ENCODE assay signal across 18 mouse cellular contexts in genomic region chr10:110752849-110753248, GRCm38 (mm10). TPM values are rescaled to one million over a fixed set of nuclear protein-coding genes. Genes with fewer than 3 reads are reported as not detected.
DNase-seq lines count a peak whose midpoint lies in the region; ATAC-seq and TF ChIP-seq lines count a peak whose summit lies in the region.
"Had no signal": no experiment of that assay in that cellular context is flagged by ENCODE, and none has a peak within 500 bp of the region (broad histone marks: within the 10 kb centered on the region; RNA-seq: fewer than 3 reads in every experiment).

No protein-coding gene starts in this region.

- DNase-seq in kidney, adult 8-10 months: no peak
- DNase-seq in lung, postnatal 25 days (ENCODE audit: low spot score): no peak
- no peak for DNase-seq in thymus, postnatal 36 days
- DNase-seq: adrenal gland, adult 2 months; cerebellum, adult 18-20 months; forebrain, postnatal 0 days; gastrocnemius, postnatal 14 days; kidney, adult 18-20 months; lung, adult 18-20 months; thymus, postnatal 25 days had no signal

- no peak overlapping the region for H3K4me2 ChIP-seq in kidney, embryonic 15.5 days
- H3K4me2 ChIP-seq in lung, embryonic 16.5 days (ENCODE audit: low read depth, low read length): no peak overlapping the region
- H3K4me2 ChIP-seq in heart, embryonic 12.5 days: no peak overlapping the region
- no peak overlapping the region for H3K4me2 ChIP-seq in intestine, postnatal 0 days (replicated peaks; ENCODE audit: low read depth)
- H3K4me2 ChIP-seq: embryonic facial prominence, embryonic 12.5 days; hindbrain, embryonic 12.5 days; midbrain, embryonic 13.5 days had no signal

- H3K9me3 ChIP-seq in kidney, embryonic 15.5 days (replicated peaks): no peaks in the 10 kb centered on the region
- peaks cover 3% of the 10 kb centered on the region; the same call in 1 of the 2 replicates for H3K9me3 ChIP-seq in lung, embryonic 16.5 days (ENCODE audit: control insufficient read depth, low read length)
- H3K9me3 ChIP-seq in heart, embryonic 12.5 days (replicated peaks): peaks cover 6% of the 10 kb centered on the region; the same call in 1 of the 2 replicates
- H3K9me3 ChIP-seq in intestine, postnatal 0 days (ENCODE audit: control insufficient read depth): no peaks in the 10 kb centered on the region
- H3K9me3 ChIP-seq: hindbrain, embryonic 12.5 days had no signal

- peaks cover 15% of the 10 kb centered on the region for H3K4me1 ChIP-seq in kidney, embryonic 15.5 days
- H3K4me1 ChIP-seq in lung, embryonic 16.5 days (replicated peaks; ENCODE audit: control insufficient read depth, insufficient read depth, low read length): peaks cover 2% of the 10 kb centered on the region; the same call in 1 of the 2 replicates
- H3K4me1 ChIP-seq in heart, embryonic 12.5 days (replicated peaks): no peaks in the 10 kb centered on the region
- H3K4me1 ChIP-seq in intestine, postnatal 0 days (replicated peaks; ENCODE audit: control insufficient read depth, insufficient read depth, low read length): no peaks in the 10 kb centered on the region
- H3K4me1 ChIP-seq: embryonic facial prominence, embryonic 12.5 days; hindbrain, embryonic 12.5 days; midbrain, embryonic 13.5 days had no signal

- H3K27ac ChIP-seq in kidney, embryonic 15.5 days: peak overlapping the region; percentile 67
- peak overlapping the region; percentile 60 for H3K27ac ChIP-seq in lung, embryonic 16.5 days (ENCODE audit: low read length)
- peak overlapping the region; percentile 67 for H3K27ac ChIP-seq in heart, embryonic 12.5 days (ENCODE audit: poor library complexity, severe bottlenecking)
- peak overlapping the region; percentile 21; the same call in 1 of the 2 replicates for H3K27ac ChIP-seq in intestine, postnatal 0 days (ENCODE audit: low read depth, low read length)
- H3K27ac ChIP-seq: embryonic facial prominence, embryonic 12.5 days; hindbrain, embryonic 12.5 days; midbrain, embryonic 13.5 days had no signal

- H3K9ac ChIP-seq in kidney, embryonic 15.5 days: no peak overlapping the region
- no peak overlapping the region for H3K9ac ChIP-seq in lung, embryonic 16.5 days (ENCODE audit: low read length)
- no peak overlapping the region for H3K9ac ChIP-seq in heart, embryonic 12.5 days
- H3K9ac ChIP-seq in intestine, postnatal 0 days (ENCODE audit: low read depth, low read length): no peak overlapping the region
- H3K9ac ChIP-seq: embryonic facial prominence, embryonic 12.5 days; forebrain, postnatal 0 days; hindbrain, embryonic 12.5 days; midbrain, embryonic 13.5 days had no signal

- no peaks in the 10 kb centered on the region for H3K27me3 ChIP-seq in kidney, embryonic 15.5 days
- no peaks in the 10 kb centered on the region for H3K27me3 ChIP-seq in lung, embryonic 16.5 days (ENCODE audit: control insufficient read depth, insufficient read depth, low read depth, low read length)
- no peaks in the 10 kb centered on the region for H3K27me3 ChIP-seq in heart, embryonic 12.5 days (replicated peaks)
- no peaks in the 10 kb centered on the region for H3K27me3 ChIP-seq in intestine, postnatal 0 days (replicated peaks; ENCODE audit: control insufficient read depth, insufficient read depth, low read length)
- H3K27me3 ChIP-seq: embryonic facial prominence, embryonic 12.5 days; hindbrain, embryonic 12.5 days; midbrain, embryonic 13.5 days had no signal

- H3K4me3 ChIP-seq in kidney, embryonic 15.5 days (replicated peaks): no peak overlapping the region
- H3K4me3 ChIP-seq in lung, embryonic 16.5 days (ENCODE audit: low read length): no peak overlapping the region
- H3K4me3 ChIP-seq in heart, embryonic 12.5 days: no peak overlapping the region
- H3K4me3 ChIP-seq in intestine, postnatal 0 days (ENCODE audit: low read depth, low read length): no peak overlapping the region
- H3K4me3 ChIP-seq: embryonic facial prominence, embryonic 12.5 days; hindbrain, embryonic 12.5 days; midbrain, embryonic 13.5 days had no signal

- peak; percentile 27 for ATAC-seq in kidney, embryonic 15.5 days (replicated peaks; ENCODE audit: low FRiP score)
- ATAC-seq in lung, embryonic 16.5 days (ENCODE audit: low read depth): 0 out of 2 replicates have a peak, but pooled peaks have one; percentile 37
- peak; percentile 42; the same call in 1 of the 2 replicates for ATAC-seq in heart, embryonic 12.5 days (ENCODE audit: insufficient number of reproducible peaks, low FRiP score)
- ATAC-seq in intestine, postnatal 0 days: peak; percentile 28; the same call in 1 of the 2 replicates
- ATAC-seq in granulocyte monocyte progenitor cell, adult 5-6 weeks (replicated peaks; ENCODE audit: poor library complexity, severe bottlenecking): no peak
- ATAC-seq: forebrain, postnatal 0 days; midbrain, embryonic 13.5 days had no signal

- WGBS in kidney, embryonic 15.5 days: 53% methylated on average over 3 of the region's 3 CpGs
- 68% methylated on average over 3 of the region's 3 CpGs for WGBS in lung, embryonic 16.5 days
- WGBS in heart, embryonic 12.5 days: 70% methylated on average over 3 of the region's 3 CpGs
- 85% methylated on average over 3 of the region's 3 CpGs for WGBS in intestine, postnatal 0 days

- no peak for TF ChIP-seq CTCF in intestine, postnatal 0 days (IDR thresholded peaks at IDR 0.05; ENCODE audit: low read depth)

- peaks cover 93% of the 10 kb centered on the region for H3K36me3 ChIP-seq in kidney, embryonic 15.5 days
- peaks cover 58% of the 10 kb centered on the region for H3K36me3 ChIP-seq in lung, embryonic 16.5 days (ENCODE audit: control insufficient read depth, insufficient read depth, low read length)
- H3K36me3 ChIP-seq in heart, embryonic 12.5 days: peaks cover 93% of the 10 kb centered on the region
- peaks cover 21% of the 10 kb centered on the region for H3K36me3 ChIP-seq in intestine, postnatal 0 days (ENCODE audit: control insufficient read depth, insufficient read depth)

RNA-seq across cellular contexts. Expression of gene E2f7, which starts 7.6 kb away (rescaled TPM):
- 26.5 and 29.5 TPM in 2 replicates for polyA plus RNA-seq in kidney, embryonic 15.5 days (2015; fragmentation: Nextera tagmentation; extraction: Ambion mirVana)
- 31.8 and 34.1 TPM in 2 replicates for polyA plus RNA-seq in lung, embryonic 16.5 days (2015; fragmentation: Nextera tagmentation; extraction: Ambion mirVana)
- polyA plus RNA-seq in heart, embryonic 12.5 days (2016; fragmentation: Nextera tagmentation; extraction: Ambion mirVana): 20.1 and 22.6 TPM in 2 replicates
- polyA plus RNA-seq in intestine, postnatal 0 days (2015; fragmentation: Nextera tagmentation; extraction: Ambion mirVana): 4.2 and 6.7 TPM in 2 replicates
- total RNA-seq in granulocyte monocyte progenitor cell, adult 5-6 weeks (2014; fragmentation: Nextera tagmentation): 7.5 and 12.5 TPM in 2 replicates
- 5.0 and 5.8 TPM in 2 replicates for total RNA-seq in granulocyte monocyte progenitor cell, adult 5-6 weeks (2017)
